Mouse (Mus musculus): ENCODE measurements around the gene Psen2.

DNA sequence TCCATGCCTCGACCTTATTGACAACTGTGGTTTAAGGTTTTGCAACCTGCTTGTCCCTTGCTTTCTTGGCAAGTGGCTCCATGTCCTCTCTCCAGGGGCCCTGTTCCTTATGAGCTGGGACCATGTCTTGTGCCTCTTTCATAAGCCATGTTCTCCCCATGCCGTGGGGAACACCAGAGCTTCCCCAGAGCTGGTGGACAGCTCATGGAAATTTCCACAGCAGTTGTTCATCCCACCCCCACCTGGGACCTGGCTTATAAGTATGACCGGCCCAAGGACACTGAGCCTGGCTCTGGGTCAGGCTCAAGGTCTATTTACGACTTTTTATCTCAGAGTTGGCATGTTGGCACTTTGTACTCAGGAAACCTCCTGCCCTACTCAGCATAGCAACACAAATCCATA is 53.2 kb downstream of the Psen2 start:
- TF ChIP-seq CTCF (IDR thresholded peaks at IDR 0.05; ENCODE audit: insufficient read depth, low read depth, low read length) (no peak), POLR2A (IDR thresholded peaks at IDR 0.05; ENCODE audit: insufficient read depth, low read depth, low read length) (no peak)

Data from olfactory bulb, adult 2 months (tissue).